11 mouse cellular contexts compared by ENCODE assay signal in genomic region chr17:11076319-11076903, GRCm38 (mm10).
DNase-seq lines count a peak whose midpoint lies in the region; ATAC-seq and TF ChIP-seq lines count a peak whose summit lies in the region.
"Had no signal": no experiment of that assay in that cellular context is flagged by ENCODE, and none has a peak within 500 bp of the region (broad histone marks: within the 10 kb centered on the region; RNA-seq: fewer than 3 reads in every experiment).

No protein-coding gene starts in this region.

- no peak overlapping the region for H3K27ac ChIP-seq in embryonic facial prominence, embryonic 14.5 days (replicated peaks; ENCODE audit: low read depth, low read length)
- no peak overlapping the region for H3K27ac ChIP-seq in hindbrain, postnatal 0 days
- no peak overlapping the region for H3K27ac ChIP-seq in midbrain, postnatal 0 days (ENCODE audit: low read depth, low read length)
- no peak overlapping the region for H3K27ac ChIP-seq in liver, embryonic 11.5 days (ENCODE audit: low read depth, low read length)
- H3K27ac ChIP-seq: heart, adult 2 months had no signal

- no peak overlapping the region for H3K4me2 ChIP-seq in embryonic facial prominence, embryonic 14.5 days (ENCODE audit: low read depth, low read length)
- H3K4me2 ChIP-seq in hindbrain, postnatal 0 days (ENCODE audit: low read depth, low read length), result no peak overlapping the region
- no peak overlapping the region for H3K4me2 ChIP-seq in midbrain, postnatal 0 days (ENCODE audit: low read depth, low read length, poor library complexity, severe bottlenecking)
- H3K4me2 ChIP-seq in liver, embryonic 11.5 days, result no peak overlapping the region

- no peaks in the 10 kb centered on the region for H3K36me3 ChIP-seq in embryonic facial prominence, embryonic 14.5 days (ENCODE audit: control insufficient read depth, insufficient read depth, low read length)
- no peaks in the 10 kb centered on the region for H3K36me3 ChIP-seq in hindbrain, postnatal 0 days (ENCODE audit: insufficient read depth, low read length)
- H3K36me3 ChIP-seq in midbrain, postnatal 0 days (ENCODE audit: insufficient read depth, low read length), result no peaks in the 10 kb centered on the region
- no peaks in the 10 kb centered on the region for H3K36me3 ChIP-seq in liver, embryonic 11.5 days (ENCODE audit: control insufficient read depth, insufficient read depth, low read length)

- no peaks in the 10 kb centered on the region for H3K9me3 ChIP-seq in embryonic facial prominence, embryonic 14.5 days (ENCODE audit: control insufficient read depth, low read length)
- no peaks in the 10 kb centered on the region for H3K9me3 ChIP-seq in hindbrain, postnatal 0 days (ENCODE audit: low read length)
- H3K9me3 ChIP-seq in midbrain, postnatal 0 days (ENCODE audit: low read length), result no peaks in the 10 kb centered on the region
- no peaks in the 10 kb centered on the region for H3K9me3 ChIP-seq in liver, embryonic 11.5 days (ENCODE audit: control insufficient read depth, low read length)

- TF ChIP-seq CTCF in hindbrain, postnatal 0 days (IDR thresholded peaks at IDR 0.05; ENCODE audit: low read depth), result no peak
- no peak for TF ChIP-seq CTCF in midbrain, postnatal 0 days (IDR thresholded peaks at IDR 0.05)

- DNase-seq in ZHBTc4 (ENCODE audit: low read depth, low spot score), result peak; percentile 14
- peak; percentile 39 for DNase-seq in embryonic facial prominence, embryonic 14.5 days (ENCODE audit: low spot score)
- DNase-seq in hindbrain, postnatal 0 days (ENCODE audit: low spot score), result peak; percentile 86
- peak; percentile 86 for DNase-seq in midbrain, postnatal 0 days (ENCODE audit: low spot score)
- no peak for DNase-seq in liver, embryonic 11.5 days (ENCODE audit: low spot score)
- DNase-seq in cerebellum, postnatal 36 days, result no peak
- no peak for DNase-seq in lung, postnatal 14 days
- DNase-seq: adrenal gland, postnatal 10 days; heart, adult 2 months; kidney, adult 11 months had no signal

- no peak overlapping the region for H3K4me3 ChIP-seq in embryonic facial prominence, embryonic 14.5 days (ENCODE audit: low read depth, low read length)
- no peak overlapping the region for H3K4me3 ChIP-seq in hindbrain, postnatal 0 days (ENCODE audit: low read length)
- no peak overlapping the region for H3K4me3 ChIP-seq in midbrain, postnatal 0 days (ENCODE audit: low read depth, low read length)
- no peak overlapping the region for H3K4me3 ChIP-seq in liver, embryonic 11.5 days (ENCODE audit: low read depth, low read length)
- H3K4me3 ChIP-seq: heart, adult 2 months had no signal

- no peak for ATAC-seq in embryonic facial prominence, embryonic 14.5 days (ENCODE audit: low read depth)
- ATAC-seq in hindbrain, postnatal 0 days, result peak; percentile 72; the same call in 1 of the 2 replicates
- peak; percentile 54; the same call in 1 of the 2 replicates for ATAC-seq in midbrain, postnatal 0 days (ENCODE audit: low FRiP score)
- ATAC-seq in liver, embryonic 11.5 days (replicated peaks; ENCODE audit: low FRiP score), result no peak
- no peak for ATAC-seq in megakaryocyte progenitor cell, adult 5-6 weeks (replicated peaks; ENCODE audit: poor library complexity)

- H3K27me3 ChIP-seq in embryonic facial prominence, embryonic 14.5 days (replicated peaks; ENCODE audit: control insufficient read depth, insufficient read depth, low read length), result no peaks in the 10 kb centered on the region
- H3K27me3 ChIP-seq in hindbrain, postnatal 0 days (ENCODE audit: insufficient read depth, low read length), result no peaks in the 10 kb centered on the region
- no peaks in the 10 kb centered on the region for H3K27me3 ChIP-seq in midbrain, postnatal 0 days (ENCODE audit: insufficient read depth, low read length)
- H3K27me3 ChIP-seq in liver, embryonic 11.5 days (replicated peaks; ENCODE audit: control insufficient read depth, insufficient read depth, low read length), result no peaks in the 10 kb centered on the region

- no peak overlapping the region for H3K9ac ChIP-seq in embryonic facial prominence, embryonic 14.5 days (ENCODE audit: low read depth, low read length)
- no peak overlapping the region for H3K9ac ChIP-seq in hindbrain, postnatal 0 days (replicated peaks; ENCODE audit: low read length)
- H3K9ac ChIP-seq in midbrain, postnatal 0 days (replicated peaks; ENCODE audit: low read length, poor library complexity, severe bottlenecking), result no peak overlapping the region
- no peak overlapping the region for H3K9ac ChIP-seq in liver, embryonic 11.5 days (ENCODE audit: low read depth, low read length)

- 58% methylated on average over 6 of the region's 6 CpGs for WGBS in embryonic facial prominence, embryonic 14.5 days
- WGBS in hindbrain, postnatal 0 days, result 25% methylated on average over 6 of the region's 6 CpGs
- 19% methylated on average over 6 of the region's 6 CpGs for WGBS in midbrain, postnatal 0 days
- 68% methylated on average over 6 of the region's 6 CpGs for WGBS in liver, embryonic 11.5 days

- H3K4me1 ChIP-seq in embryonic facial prominence, embryonic 14.5 days (ENCODE audit: control insufficient read depth, insufficient read depth, low read length), result no peaks in the 10 kb centered on the region
- H3K4me1 ChIP-seq in hindbrain, postnatal 0 days (ENCODE audit: insufficient read depth, low read length), result peaks cover 8% of the 10 kb centered on the region; the same call in 1 of the 2 replicates
- H3K4me1 ChIP-seq in midbrain, postnatal 0 days (ENCODE audit: insufficient read depth, low read length), result no peaks in the 10 kb centered on the region
- no peaks in the 10 kb centered on the region for H3K4me1 ChIP-seq in liver, embryonic 11.5 days (replicated peaks; ENCODE audit: control insufficient read depth, insufficient read depth, low read length)

Comparison
In these comparisons a context has a peak if more than half of its experiments do, and no peak if none do; other contexts are left out.
1. DNase-seq: peak in ZHBTc4 (single experiment), embryonic facial prominence, embryonic 14.5 days (single experiment), hindbrain, postnatal 0 days (single experiment) and midbrain, postnatal 0 days (single experiment); none in liver, embryonic 11.5 days (single experiment), cerebellum, postnatal 36 days (0 of 2) and lung, postnatal 14 days (single experiment).
2. ATAC-seq: peak in hindbrain, postnatal 0 days (single experiment) and midbrain, postnatal 0 days (single experiment); none in embryonic facial prominence, embryonic 14.5 days (single experiment), liver, embryonic 11.5 days (single experiment) and megakaryocyte progenitor cell, adult 5-6 weeks (single experiment).